Mouse (Mus musculus): ENCODE results near the gene Mapk9.

- no peak for TF ChIP-seq CHD2 (IDR thresholded peaks at IDR 0.05; ENCODE audit: low read depth, low read length)
- no peak for TF ChIP-seq HCFC1 (IDR thresholded peaks at IDR 0.05; ENCODE audit: borderline replicate concordance, insufficient read depth, low read length)
- TF ChIP-seq ZC3H11A (IDR thresholded peaks at IDR 0.05; ENCODE audit: borderline replicate concordance, low read depth, low read length), result no peak
These were observed 45.0 kb upstream of the Mapk9 start for GRCm38 (mm10) chr11:49801516-49801915.
